Mouse (Mus musculus) hindbrain, embryonic 13.5 days (tissue): ENCODE results near the gene Rp9. TPM values are rescaled to one million over a fixed set of nuclear protein-coding genes. Genes with fewer than 3 reads are reported as not detected.

Source experiments
- ATAC-seq: fragments of 200-750 bp; cut with Nextera tagmentation; 2 replicates; pipeline ENCODE4 v1.8.0; 2017; ENCODE audit warnings: moderate TSS enrichment; ENCODE audit not compliant: low FRiP score
- H3K27ac ChIP-seq: fragments of 300-500 bp; sonication (generic); 2 replicates; pipeline ENCODE4 v1.5.1; 2015; ENCODE audit warnings: inconsistent platforms, mild to moderate bottlenecking, moderate library complexity
- H3K27me3 ChIP-seq: fragments of 300-500 bp; sonication (generic); 2 replicates; pipeline ENCODE4 v1.6.1; 2015; ENCODE audit warnings: mild to moderate bottlenecking, inconsistent platforms
- H3K36me3 ChIP-seq: fragments of 300-500 bp; sonication (generic); 2 replicates; pipeline ENCODE4 v1.6.1; 2015; ENCODE audit warnings: mild to moderate bottlenecking, inconsistent platforms
- H3K4me1 ChIP-seq: fragments of 300-500 bp; sonication (generic); replicated peaks from 2 replicates; pipeline ENCODE4 v1.6.1; 2015; ENCODE audit warnings: inconsistent platforms
- H3K4me2 ChIP-seq: fragments of 300-500 bp; sonication (generic); 2 replicates; pipeline ENCODE4 v1.6.1; 2015; ENCODE audit warnings: inconsistent platforms, mild to moderate bottlenecking, moderate library complexity
- H3K4me3 ChIP-seq: fragments of 300-500 bp; sonication (generic); 2 replicates; pipeline ENCODE4 v1.5.1; 2015; ENCODE audit warnings: mild to moderate bottlenecking, inconsistent platforms
- H3K9ac ChIP-seq: fragments of 300-500 bp; sonication (generic); 2 replicates; pipeline ENCODE4 v1.6.1; 2015; ENCODE audit warnings: mild to moderate bottlenecking, inconsistent platforms
- H3K9me3 ChIP-seq: fragments of 300-500 bp; sonication (generic); 2 replicates; pipeline ENCODE4 v1.6.1; 2016; ENCODE audit warnings: inconsistent platforms
- whole genome bisulfite sequencing: fragments of 180-500 bp; shearing (Covaris S2); methylation state at CpG from one replicate; pipeline ENCODE4 v1.1.7; 2015; 5-methylcytosine and 5-hydroxymethylcytosine counted together
- polyA plus RNA-seq: library from polyadenylated mRNA; unstranded; fragments of >200 nt; fragmentation: Nextera tagmentation; extraction: Ambion mirVana; gene quantifications from 2 replicates; pipeline ENCODE4 v1.2.1, GENCODE M21; 2015

Rp9 gene
- 58.1 and 59.2 TPM in 2 replicates for polyA plus RNA-seq

DNA sequence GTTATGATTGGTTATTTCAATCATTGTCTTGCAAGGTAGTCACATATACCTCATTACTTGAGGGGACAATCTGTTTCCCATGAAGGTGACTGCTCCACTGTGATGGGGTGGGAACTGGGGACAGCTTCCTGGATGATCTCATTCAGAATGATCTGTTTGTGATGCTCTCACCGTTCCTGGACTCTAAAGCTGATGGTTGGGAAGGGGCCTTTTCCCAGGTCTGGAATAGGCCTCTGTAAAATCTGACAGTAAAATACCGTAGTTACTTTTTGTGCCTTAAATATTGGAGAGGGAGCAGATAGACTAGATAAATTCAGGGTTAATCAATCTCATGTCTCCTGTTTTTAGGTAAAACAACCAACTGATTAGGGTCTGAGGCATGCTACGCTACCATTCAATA is at the start of gene Rp9:
Gene Rp9 (minus strand): TSS at position 101 of the 400 bp plus-strand sequence.
- ATAC-seq: no peak
- Histone ChIP-seq H3K27me3 (no peaks in the 10 kb centered on the region), H3K36me3 (peaks cover 8% of the 10 kb centered on the region; the same call in 1 of the 2 replicates), H3K27ac (no peak within 1 kb of the TSS), H3K9ac (peak within 1 kb of the TSS; percentile 91; the same call in 1 of the 2 replicates), H3K9me3 (no peaks in the 10 kb centered on the region), H3K4me2 (peak within 1 kb of the TSS; percentile 64), H3K4me1 (peaks cover 10% of the 10 kb centered on the region), H3K4me3 (peak within 1 kb of the TSS; percentile 92)
- WGBS: 93% methylated on average over 3 of the region's 3 CpGs

DNA sequence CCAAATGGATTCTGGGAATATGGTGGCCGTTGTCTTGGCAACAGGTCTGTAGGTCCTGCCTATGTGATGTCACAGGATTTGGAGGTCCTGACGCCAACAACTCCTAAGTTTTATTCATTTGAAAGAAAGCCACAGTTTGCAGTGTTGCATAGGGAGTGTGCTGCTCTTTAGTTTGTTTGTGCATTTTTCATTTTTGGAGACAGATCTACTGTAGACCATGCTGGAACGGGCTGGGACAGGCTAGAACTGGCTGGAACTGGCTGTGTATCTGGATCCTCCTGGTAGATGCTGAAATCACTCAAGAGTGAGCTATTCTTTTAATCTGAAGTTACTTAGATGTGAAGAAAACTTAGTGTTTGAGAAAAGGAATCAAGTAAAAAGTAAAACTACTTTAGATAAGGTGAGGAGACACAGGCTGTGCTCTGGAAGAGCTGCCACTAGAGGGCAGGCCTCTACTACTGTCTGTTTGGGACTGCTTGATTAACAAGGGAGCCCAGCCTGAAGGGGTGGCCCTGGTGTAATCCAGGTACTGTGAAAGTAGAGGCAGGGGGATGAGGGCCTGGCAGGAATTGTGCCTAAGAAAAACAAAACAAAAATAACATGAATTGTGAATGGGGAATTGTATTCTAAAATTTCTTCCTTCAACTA is 49.0 kb upstream of the Rp9 start:
- ATAC-seq: no peak
- no peak overlapping the region for H3K4me2 ChIP-seq
- H3K9ac ChIP-seq: no peak overlapping the region
- H3K4me1 ChIP-seq: no peaks in the 10 kb centered on the region
- H3K27me3 ChIP-seq: no peaks in the 10 kb centered on the region
- H3K4me3 ChIP-seq: no peak overlapping the region
- no peak overlapping the region for H3K27ac ChIP-seq
- H3K9me3 ChIP-seq: peaks cover 3% of the 10 kb centered on the region; the same call in 1 of the 2 replicates
- H3K36me3 ChIP-seq: no peaks in the 10 kb centered on the region
- WGBS: 92% methylated on average over 3 of the region's 3 CpGs

DNA sequence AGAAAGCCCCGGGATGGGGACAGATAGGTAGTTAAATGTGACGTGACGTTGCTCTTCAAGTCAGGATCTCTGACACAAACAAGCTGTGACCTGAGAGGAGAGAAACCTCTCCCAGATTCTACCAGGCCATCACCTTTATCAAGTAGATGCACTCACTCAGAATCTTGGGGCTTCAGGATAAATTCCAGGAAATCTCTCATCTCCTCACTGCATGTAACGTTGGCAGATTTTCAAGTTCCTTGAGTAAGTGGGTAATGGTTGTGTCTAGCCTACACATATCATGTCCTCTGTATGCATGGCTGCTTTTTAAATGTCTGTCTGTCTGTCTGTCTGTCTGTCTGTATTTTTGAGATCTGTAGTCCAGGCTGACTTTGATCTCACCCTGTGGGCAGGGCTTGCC is 45.5 kb upstream of the Rp9 start:
- no peak overlapping the region for H3K4me2 ChIP-seq
- 95% methylated on average over 4 of the region's 4 CpGs for WGBS

GRCm38 (mm10) chr9:22505574-22505973 is 36.0 kb upstream of the Rp9 start:
- H3K4me3 ChIP-seq: no peak overlapping the region
- no peaks in the 10 kb centered on the region for H3K27me3 ChIP-seq
- H3K36me3 ChIP-seq: no peaks in the 10 kb centered on the region
- H3K9ac ChIP-seq: no peak overlapping the region
- no peaks in the 10 kb centered on the region for H3K9me3 ChIP-seq
- peaks cover 4% of the 10 kb centered on the region for H3K4me1 ChIP-seq
- WGBS: 87% methylated on average over 2 of the region's 2 CpGs
- ATAC-seq: no peak
- no peak overlapping the region for H3K4me2 ChIP-seq
- H3K27ac ChIP-seq: no peak overlapping the region

More for the DNA sequence above, 45.5 kb upstream of the Rp9 start:
- H3K9ac ChIP-seq: no peak overlapping the region
- no peaks in the 10 kb centered on the region for H3K27me3 ChIP-seq
- no peak for ATAC-seq
- H3K36me3 ChIP-seq: no peaks in the 10 kb centered on the region
- no peaks in the 10 kb centered on the region for H3K4me1 ChIP-seq
- H3K27ac ChIP-seq: no peak overlapping the region
- no peak overlapping the region for H3K4me3 ChIP-seq
- no peaks in the 10 kb centered on the region for H3K9me3 ChIP-seq

DNA sequence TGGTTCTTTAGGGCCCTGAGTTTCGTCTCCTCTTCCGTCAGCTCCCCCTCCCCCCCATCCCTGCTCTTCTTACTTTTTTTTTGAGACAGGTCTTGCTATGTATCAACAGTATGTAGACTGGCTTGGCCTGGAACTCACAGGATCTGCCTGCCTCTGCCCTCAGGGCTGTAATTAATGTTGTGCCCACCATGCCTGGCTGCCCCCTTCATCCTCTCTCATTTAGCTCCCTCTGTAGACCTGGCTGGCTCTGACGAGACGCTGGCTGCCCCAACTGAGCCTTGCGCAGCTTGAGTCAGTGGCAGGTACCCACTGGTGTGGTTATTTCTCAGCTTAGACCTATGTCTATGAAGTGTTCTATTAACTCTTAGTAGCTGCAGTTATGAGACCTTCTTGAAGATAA is 34.0 kb upstream of the Rp9 start:
- no peak overlapping the region for H3K4me3 ChIP-seq
- no peaks in the 10 kb centered on the region for H3K9me3 ChIP-seq
- peaks cover 10% of the 10 kb centered on the region for H3K36me3 ChIP-seq
- H3K27me3 ChIP-seq: no peaks in the 10 kb centered on the region
- ATAC-seq: no peak
- 88% methylated on average over 5 of the region's 5 CpGs for WGBS
- peaks cover 4% of the 10 kb centered on the region for H3K4me1 ChIP-seq
- H3K9ac ChIP-seq: no peak overlapping the region
- H3K4me2 ChIP-seq: no peak overlapping the region
- H3K27ac ChIP-seq: no peak overlapping the region

GRCm38 (mm10) chr9:22502972-22503371 is 33.4 kb upstream of the Rp9 start:
- 62% methylated on average over 2 of the region's 2 CpGs for WGBS
- no peak for ATAC-seq

GRCm38 (mm10) chr9:22497021-22497767 is 27.7 kb upstream of the Rp9 start:
- no peaks in the 10 kb centered on the region for H3K4me1 ChIP-seq

More at GRCm38 (mm10) chr9:22502972-22503371, 33.4 kb upstream of the Rp9 start:
- Histone ChIP-seq H3K9me3 (no peaks in the 10 kb centered on the region), H3K4me3 (no peak overlapping the region), H3K36me3 (peaks cover 10% of the 10 kb centered on the region), H3K4me2 (no peak overlapping the region), H3K9ac (no peak overlapping the region), H3K4me1 (peaks cover 4% of the 10 kb centered on the region), H3K27me3 (no peaks in the 10 kb centered on the region), H3K27ac (no peak overlapping the region)

GRCm38 (mm10) chr9:22495133-22495532 is 25.6 kb upstream of the Rp9 start:
- Histone ChIP-seq H3K36me3 (peaks cover 17% of the 10 kb centered on the region), H3K4me2 (no peak overlapping the region), H3K4me3 (no peak overlapping the region), H3K9ac (no peak overlapping the region), H3K27ac (no peak overlapping the region), H3K4me1 (no peaks in the 10 kb centered on the region), H3K9me3 (no peaks in the 10 kb centered on the region), H3K27me3 (no peaks in the 10 kb centered on the region)
- ATAC-seq: no peak
- 90% methylated on average over 2 of the region's 2 CpGs for WGBS

More at GRCm38 (mm10) chr9:22497021-22497767, 27.7 kb upstream of the Rp9 start:
- H3K9ac ChIP-seq: no peak overlapping the region
- no peak overlapping the region for H3K4me2 ChIP-seq
- H3K27me3 ChIP-seq: no peaks in the 10 kb centered on the region
- 88% methylated on average over 6 of the region's 6 CpGs for WGBS
- H3K36me3 ChIP-seq: peaks cover 13% of the 10 kb centered on the region
- no peak for ATAC-seq
- H3K27ac ChIP-seq: no peak overlapping the region
- H3K9me3 ChIP-seq: no peaks in the 10 kb centered on the region
- no peak overlapping the region for H3K4me3 ChIP-seq

DNA sequence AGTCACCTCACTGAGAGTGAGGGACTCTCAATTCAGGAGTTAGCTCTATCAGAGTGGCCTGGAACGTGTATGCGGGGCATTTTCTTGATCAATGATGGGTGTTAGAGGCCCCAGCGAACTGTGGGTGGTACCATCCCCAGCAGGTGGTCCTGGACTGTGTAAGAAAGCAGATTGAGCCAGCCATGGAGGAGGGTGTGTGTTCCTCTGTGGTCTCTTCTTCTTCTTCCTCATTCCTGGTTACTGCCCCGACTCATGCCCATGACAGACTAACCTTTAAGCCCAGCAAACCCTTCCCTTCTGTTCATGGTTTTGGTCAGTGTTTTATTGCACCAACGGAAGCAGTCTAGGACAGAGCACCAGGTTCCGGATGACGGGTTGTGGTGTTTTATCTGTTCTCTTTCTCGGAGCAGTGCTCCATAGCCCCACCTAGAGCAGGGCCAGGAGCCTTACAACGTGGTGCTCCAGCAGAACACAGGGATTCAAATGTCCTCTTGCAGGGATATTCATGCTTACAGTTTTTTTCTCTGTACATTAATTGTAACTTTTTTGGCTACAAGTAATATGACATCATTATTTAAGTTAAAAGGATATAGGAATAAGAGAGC is 24.8 kb upstream of the Rp9 start:
- no peak for ATAC-seq
- Histone ChIP-seq H3K4me3 (no peak overlapping the region), H3K36me3 (peaks cover 11% of the 10 kb centered on the region), H3K27ac (no peak overlapping the region), H3K9ac (no peak overlapping the region), H3K9me3 (no peaks in the 10 kb centered on the region), H3K4me2 (no peak overlapping the region), H3K27me3 (no peaks in the 10 kb centered on the region), H3K4me1 (no peaks in the 10 kb centered on the region)
- WGBS: 90% methylated on average over 9 of the region's 9 CpGs

DNA sequence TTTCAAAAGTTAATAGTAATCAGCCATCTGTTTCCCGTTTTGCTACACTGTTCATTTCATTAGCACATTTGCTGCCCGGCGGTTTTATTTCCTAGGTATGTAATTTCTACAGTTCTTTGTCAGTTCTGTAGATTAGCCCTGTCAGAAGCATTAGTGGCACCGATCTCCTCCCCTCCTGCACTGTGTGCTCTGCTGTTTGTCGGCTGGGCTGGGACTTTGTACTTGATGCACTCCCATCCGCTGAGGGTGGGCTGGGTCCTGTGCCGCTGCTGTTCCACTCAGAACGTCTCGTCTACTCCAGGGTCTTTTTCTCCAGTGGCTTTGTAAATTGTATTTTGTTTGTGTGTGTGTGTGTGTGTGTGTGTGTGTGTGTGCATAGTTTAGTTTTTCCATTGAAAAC is 19.4 kb upstream of the Rp9 start:
- H3K4me2 ChIP-seq: no peak overlapping the region
- peaks cover 7% of the 10 kb centered on the region for H3K36me3 ChIP-seq
- H3K4me3 ChIP-seq: no peak overlapping the region
- H3K4me1 ChIP-seq: no peaks in the 10 kb centered on the region
- no peak overlapping the region for H3K27ac ChIP-seq
- H3K9ac ChIP-seq: no peak overlapping the region
- ATAC-seq: no peak
- WGBS: 61% methylated on average over 9 of the region's 9 CpGs
- no peaks in the 10 kb centered on the region for H3K27me3 ChIP-seq
- no peaks in the 10 kb centered on the region for H3K9me3 ChIP-seq

GRCm38 (mm10) chr9:22486211-22486610 is 16.7 kb upstream of the Rp9 start:
- H3K27ac ChIP-seq: no peak overlapping the region
- H3K9me3 ChIP-seq: no peaks in the 10 kb centered on the region
- ATAC-seq: no peak
- no peak overlapping the region for H3K9ac ChIP-seq
- no peaks in the 10 kb centered on the region for H3K4me1 ChIP-seq
- no peaks in the 10 kb centered on the region for H3K36me3 ChIP-seq
- H3K27me3 ChIP-seq: no peaks in the 10 kb centered on the region
- no peak overlapping the region for H3K4me3 ChIP-seq
- no peak overlapping the region for H3K4me2 ChIP-seq
- WGBS: 91% methylated on average over 7 of the region's 7 CpGs

DNA sequence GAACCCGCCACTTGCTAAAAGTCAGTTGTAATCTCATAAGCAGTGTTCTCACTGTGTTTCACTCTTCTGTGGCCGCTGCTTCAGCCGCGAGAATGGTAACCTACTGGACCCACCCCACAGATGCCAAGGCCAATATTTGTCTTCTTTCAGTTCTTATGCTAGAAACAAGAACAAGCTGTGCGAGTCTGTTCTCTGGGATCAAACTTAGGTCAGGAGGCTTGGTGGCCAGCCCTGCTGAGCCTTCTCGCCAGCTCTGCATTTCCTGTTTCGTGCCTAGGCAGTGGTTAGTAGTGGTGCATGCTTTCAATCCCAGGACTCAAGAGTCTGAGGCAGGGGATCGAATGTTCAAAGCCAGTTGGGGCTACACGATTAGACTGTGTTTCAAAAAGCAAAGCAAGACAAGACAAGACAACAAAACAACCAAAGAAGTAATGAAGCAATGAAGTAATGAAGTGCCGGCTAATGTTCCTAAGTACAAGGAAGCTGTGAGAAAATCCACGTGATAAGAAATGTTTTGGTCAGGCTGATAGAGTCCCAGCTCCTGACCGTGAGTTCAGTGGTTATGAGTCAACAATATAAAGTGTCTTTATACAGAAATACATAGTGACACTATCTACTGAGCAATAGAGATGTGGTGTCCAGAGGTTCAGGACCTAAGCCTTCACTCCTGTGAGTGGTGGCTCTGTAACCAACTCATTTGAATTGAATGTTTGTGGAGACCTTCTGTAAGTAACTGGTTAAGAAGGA is 15.2 kb upstream of the Rp9 start:
- no peak overlapping the region for H3K4me2 ChIP-seq
- WGBS: 92% methylated on average over 12 of the region's 12 CpGs
- no peak for ATAC-seq

More for the DNA sequence above, 15.2 kb upstream of the Rp9 start:
- Histone ChIP-seq H3K27me3 (no peaks in the 10 kb centered on the region), H3K4me3 (no peak overlapping the region), H3K36me3 (no peaks in the 10 kb centered on the region), H3K4me1 (no peaks in the 10 kb centered on the region), H3K27ac (no peak overlapping the region), H3K9ac (no peak overlapping the region), H3K9me3 (no peaks in the 10 kb centered on the region)
